Mouse (Mus musculus) embryonic facial prominence, embryonic 14.5 days (tissue): Measurements from ENCODE around the gene Aplf. TPM values are rescaled to one million over a fixed set of nuclear protein-coding genes. Genes with fewer than 3 reads are reported as not detected.
A peak's percentile ranks its signal among the peaks of the same experiment; 100 is the strongest.
"Not testable (repeated sequence)": the region's sequence is repeated elsewhere in the genome, so short reads cannot be mapped to it uniquely, and the experiment has no call there.

Source experiments
- ATAC-seq: fragments of 200-750 bp; cut with Nextera tagmentation; 2 replicates; pipeline ENCODE4 v1.8.0; 2017; ENCODE audit warnings: low read depth, moderate number of reproducible peaks, moderate TSS enrichment
- DNase-seq: peaks from one replicate; pipeline ENCODE4 v3.0.0-alpha.2; 2015; ENCODE audit warnings: low spot score
- H3K27ac ChIP-seq: fragments of 300-500 bp; sonication (generic); replicated peaks from 2 replicates; pipeline ENCODE4 v1.5.1; 2014; ENCODE audit warnings: low read depth, mild to moderate bottlenecking, low read length, moderate library complexity
- H3K27me3 ChIP-seq: fragments of 300-500 bp; sonication (generic); replicated peaks from 2 replicates; pipeline ENCODE4 v1.6.1; 2014; ENCODE audit warnings: low read length; ENCODE audit not compliant: control insufficient read depth, insufficient read depth
- H3K36me3 ChIP-seq: fragments of 300-500 bp; sonication (generic); 2 replicates; pipeline ENCODE4 v1.6.1; 2014; ENCODE audit warnings: low read length, mixed read lengths; ENCODE audit not compliant: control insufficient read depth, insufficient read depth
- H3K4me1 ChIP-seq: fragments of 300-500 bp; sonication (generic); 2 replicates; pipeline ENCODE4 v1.6.1; 2014; ENCODE audit warnings: antibody characterized with exemption, low read length; ENCODE audit not compliant: control insufficient read depth, insufficient read depth
- H3K4me2 ChIP-seq: fragments of 300-500 bp; sonication (generic); 2 replicates; pipeline ENCODE4 v1.6.1; 2014; ENCODE audit warnings: low read depth, mild to moderate bottlenecking, low read length, moderate library complexity, mixed read lengths
- H3K4me3 ChIP-seq: fragments of 300-500 bp; sonication (generic); 2 replicates; pipeline ENCODE4 v1.5.1; 2014; ENCODE audit warnings: low read depth, mild to moderate bottlenecking, low read length
- H3K9ac ChIP-seq: fragments of 300-500 bp; sonication (generic); 2 replicates; pipeline ENCODE4 v1.6.1; 2014; ENCODE audit warnings: low read depth, mild to moderate bottlenecking, low read length, moderate library complexity, mixed read lengths
- H3K9me3 ChIP-seq: fragments of 300-500 bp; sonication (generic); 2 replicates; pipeline ENCODE4 v1.6.1; 2016; ENCODE audit warnings: low read length; ENCODE audit not compliant: control insufficient read depth
- WGBS: fragments of 180-500 bp; shearing (Covaris S2); extraction: QIAGEN DNeasy Blood & Tissue Kit; methylation state at CpG from one replicate; pipeline ENCODE4 v1.1.7; 2014; 5-methylcytosine and 5-hydroxymethylcytosine counted together
- polyA plus RNA-seq: library from polyadenylated mRNA; unstranded; fragments of >200 nt; fragmentation: Nextera tagmentation; extraction: Ambion mirVana; gene quantifications from 2 replicates; pipeline ENCODE4 v1.2.1, GENCODE M21; 2014

The Aplf gene
- polyA plus RNA-seq, 1 experiment from 2014 or later, result 11.8 TPM

DNA sequence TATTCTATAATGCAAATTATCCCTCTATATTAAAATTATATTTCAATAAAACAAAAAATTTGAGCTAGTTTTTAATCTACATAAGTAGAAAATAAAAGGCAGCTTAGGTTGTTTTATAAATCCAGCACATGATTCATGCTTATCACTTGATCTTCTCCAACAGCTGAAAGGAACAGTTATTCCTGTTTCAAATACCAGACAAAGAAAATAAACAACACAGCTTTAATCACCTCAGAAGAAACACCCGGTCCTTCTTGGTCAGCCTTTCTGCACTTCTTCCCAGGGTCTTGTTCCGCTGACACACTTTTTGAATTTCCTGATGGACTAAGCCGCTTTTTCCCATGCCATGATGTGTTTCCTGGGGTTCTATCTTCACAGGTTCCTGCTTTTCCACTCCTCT is 18.5 kb downstream of the Aplf start:
- no peak overlapping the region for H3K9ac ChIP-seq
- no peak overlapping the region for H3K4me3 ChIP-seq
- H3K9me3 ChIP-seq, result no peaks in the 10 kb centered on the region
- 0 out of 2 replicates have a peak overlapping the region, but pooled peaks have one; percentile 5 for H3K27ac ChIP-seq
- H3K4me2 ChIP-seq, result no peak overlapping the region
- 67% methylated on average over 3 of the region's 3 CpGs for WGBS
- no peaks in the 10 kb centered on the region for H3K4me1 ChIP-seq
- ATAC-seq (no peak), DNase-seq (no peak)
- peaks cover 14% of the 10 kb centered on the region for H3K36me3 ChIP-seq
- H3K27me3 ChIP-seq, result no peaks in the 10 kb centered on the region

DNA sequence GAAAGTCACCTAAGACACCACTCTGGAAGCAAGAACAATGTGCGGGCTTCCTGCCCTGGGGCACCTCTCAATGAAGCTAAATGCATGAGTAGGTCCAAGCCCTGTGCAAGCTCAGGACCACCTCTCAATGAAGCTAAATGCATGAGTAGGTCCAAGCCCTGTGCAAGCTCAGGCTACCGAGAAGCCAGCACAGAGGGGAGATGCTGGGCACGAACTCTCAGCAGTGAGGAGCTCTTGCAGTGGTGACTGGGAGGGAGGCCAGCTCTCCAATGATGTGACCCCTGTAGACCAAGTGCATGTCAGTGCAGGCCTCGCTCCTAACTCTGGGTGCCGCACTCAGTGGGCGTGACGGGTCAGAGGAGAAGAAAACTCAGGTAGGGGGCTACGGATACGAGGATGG is 19.3 kb downstream of the Aplf start:
- no peak overlapping the region for H3K4me3 ChIP-seq
- no peaks in the 10 kb centered on the region for H3K27me3 ChIP-seq
- peaks cover 6% of the 10 kb centered on the region for H3K36me3 ChIP-seq
- no peak overlapping the region for H3K9ac ChIP-seq
- ATAC-seq, result no peak
- no peaks in the 10 kb centered on the region for H3K4me1 ChIP-seq
- H3K9me3 ChIP-seq, result no peaks in the 10 kb centered on the region
- no peak overlapping the region for H3K27ac ChIP-seq
- no peak for DNase-seq
- no peak overlapping the region for H3K4me2 ChIP-seq
- WGBS, result 90% methylated on average over 9 of the region's 9 CpGs

DNA sequence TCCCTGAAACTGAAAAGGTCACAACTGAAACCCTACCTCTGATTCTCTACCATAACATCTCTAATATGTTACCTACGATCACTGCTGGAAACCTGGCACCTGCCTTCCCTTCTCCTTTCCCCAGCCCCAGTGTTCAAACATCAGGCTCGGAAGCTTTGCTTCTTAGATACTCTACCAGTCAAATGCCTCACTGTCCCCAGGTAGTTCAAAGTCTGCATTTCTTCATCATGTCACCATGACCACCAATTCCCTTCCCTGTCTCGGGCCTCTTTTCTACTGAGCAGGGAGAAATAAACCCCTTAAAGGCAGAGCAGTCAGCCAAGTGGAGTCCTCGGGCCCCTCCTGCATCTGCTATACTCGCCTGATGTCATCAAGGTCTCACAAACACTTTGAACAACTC is 20.2 kb downstream of the Aplf start:
- 82% methylated on average over 5 of the region's 5 CpGs for WGBS
- DNase-seq, result no peak
- H3K4me1 ChIP-seq, result no peaks in the 10 kb centered on the region
- no peak for ATAC-seq
- H3K4me3 ChIP-seq, result no peak overlapping the region
- H3K4me2 ChIP-seq, result no peak overlapping the region
- H3K27ac ChIP-seq, result no peak overlapping the region
- no peak overlapping the region for H3K9ac ChIP-seq
- H3K27me3 ChIP-seq, result no peaks in the 10 kb centered on the region
- H3K9me3 ChIP-seq, result no peaks in the 10 kb centered on the region
- peaks cover 6% of the 10 kb centered on the region for H3K36me3 ChIP-seq

DNA sequence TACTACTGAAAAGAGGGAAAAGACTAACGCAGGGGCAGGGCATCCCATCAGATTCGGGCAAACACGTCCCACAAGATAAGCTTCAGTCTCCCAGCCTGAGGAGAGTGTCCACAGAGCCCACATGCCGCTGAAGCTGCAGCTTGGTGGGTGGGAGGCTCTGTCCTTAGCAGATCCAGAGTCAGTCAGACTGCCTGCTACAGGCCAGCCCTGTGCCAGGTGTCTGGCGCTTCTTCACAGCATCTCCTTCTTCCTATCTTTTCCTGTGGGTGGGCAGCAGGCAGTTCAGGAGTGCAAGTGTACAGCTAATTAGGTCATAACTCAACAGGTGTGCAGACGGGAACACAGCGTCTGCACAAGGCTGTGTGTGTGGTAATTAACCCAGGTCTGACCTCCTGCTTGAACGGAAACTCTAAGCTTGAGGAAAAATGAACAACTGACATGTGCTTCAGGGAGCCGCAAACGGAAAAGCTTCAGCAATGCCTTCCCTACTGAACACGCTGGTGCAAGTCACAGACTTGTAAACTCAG is 33.8 kb downstream of the Aplf start:
- no peak for ATAC-seq
- H3K9me3 ChIP-seq, result no peaks in the 10 kb centered on the region
- DNase-seq, result peak; percentile 29

DNA sequence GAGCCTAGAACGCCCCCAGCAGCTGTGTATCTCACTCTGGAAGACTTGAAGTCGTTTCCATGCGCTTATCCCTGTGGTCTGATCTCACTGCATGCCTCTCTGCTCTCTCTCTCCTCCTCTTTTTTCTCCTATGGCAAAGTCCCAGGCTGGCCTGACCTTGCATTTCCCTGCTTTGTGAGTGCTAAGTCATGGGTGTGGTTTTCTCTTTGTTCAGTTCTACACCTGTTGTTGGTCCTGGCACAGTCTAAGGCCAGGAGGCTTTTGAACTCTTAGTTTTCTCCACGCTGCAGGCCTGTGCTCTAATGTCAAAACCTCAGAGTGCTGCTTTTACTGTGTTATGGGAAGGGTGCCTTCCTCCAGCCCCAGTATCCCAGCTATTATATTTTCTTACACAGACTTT is 39.8 kb downstream of the Aplf start:
- ATAC-seq (no peak), DNase-seq (no peak)
- Histone ChIP-seq H3K36me3 (0 out of 2 replicates have a peak, but pooled peaks cover 9% of the 10 kb centered on the region), H3K4me2 (no peak overlapping the region), H3K27ac (no peak overlapping the region), H3K9me3 (no peaks in the 10 kb centered on the region), H3K4me1 (no peaks in the 10 kb centered on the region), H3K4me3 (no peak overlapping the region), H3K27me3 (no peaks in the 10 kb centered on the region), H3K9ac (no peak overlapping the region)
- WGBS, result 78% methylated on average over 4 of the region's 4 CpGs

More for the DNA sequence above, 33.8 kb downstream of the Aplf start:
- no peak overlapping the region for H3K4me3 ChIP-seq
- H3K4me1 ChIP-seq, result no peaks in the 10 kb centered on the region
- no peak overlapping the region for H3K9ac ChIP-seq
- 47% methylated on average over 11 of the region's 11 CpGs for WGBS
- no peak overlapping the region for H3K4me2 ChIP-seq
- H3K36me3 ChIP-seq, result 0 out of 2 replicates have a peak, but pooled peaks cover 7% of the 10 kb centered on the region
- no peaks in the 10 kb centered on the region for H3K27me3 ChIP-seq
- H3K27ac ChIP-seq, result no peak overlapping the region

DNA sequence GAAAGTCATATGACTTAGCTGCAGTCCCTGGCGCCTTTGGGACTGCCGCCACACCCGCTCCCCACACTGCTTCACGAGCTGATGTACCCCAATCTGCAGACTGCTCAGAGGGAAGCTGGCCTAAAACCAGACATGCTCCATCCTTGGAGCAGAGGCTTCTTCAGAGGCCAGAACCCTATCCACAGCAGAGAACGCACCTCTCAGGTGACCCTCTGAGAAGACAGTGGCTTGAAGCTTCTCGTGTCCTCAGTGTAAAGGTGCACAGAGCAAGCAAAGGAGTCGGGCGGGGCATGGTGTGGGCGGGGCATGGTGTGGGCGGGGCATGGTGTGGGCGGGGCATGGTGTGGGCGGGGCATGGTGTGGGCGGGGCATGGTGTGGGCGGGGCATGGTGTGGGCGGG is 43.1 kb downstream of the Aplf start:
- ATAC-seq, H3K4me2 ChIP-seq: not testable (repeated sequence)

DNA sequence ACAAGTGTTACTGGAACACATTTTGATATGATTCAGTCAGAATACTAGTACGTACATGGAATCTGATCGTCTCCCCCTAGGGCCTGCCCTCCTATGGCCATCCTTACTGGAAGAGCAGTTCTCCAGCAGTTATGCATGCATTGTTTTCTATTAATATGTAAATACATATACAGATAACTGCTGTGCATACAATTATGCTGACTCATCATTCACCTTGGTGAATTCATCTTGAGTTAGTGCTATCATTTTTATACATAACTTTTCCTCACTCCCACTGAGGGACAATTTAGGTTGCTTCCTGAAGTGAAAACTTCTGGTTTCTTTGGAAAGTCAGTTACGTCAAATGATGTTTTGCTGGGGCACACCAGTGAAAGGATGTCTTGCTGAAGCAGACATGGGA is 48.8 kb downstream of the Aplf start:
- H3K4me1 ChIP-seq, result no peaks in the 10 kb centered on the region
- DNase-seq (no peak), ATAC-seq (no peak)
- no peaks in the 10 kb centered on the region for H3K36me3 ChIP-seq
- no peaks in the 10 kb centered on the region for H3K27me3 ChIP-seq
- no peak overlapping the region for H3K4me2 ChIP-seq
- no peak overlapping the region for H3K4me3 ChIP-seq
- H3K9me3 ChIP-seq, result no peaks in the 10 kb centered on the region
- H3K27ac ChIP-seq, result no peak overlapping the region
- WGBS, result 92% methylated on average over 3 of the region's 3 CpGs
- no peak overlapping the region for H3K9ac ChIP-seq

More for the DNA sequence above, 43.1 kb downstream of the Aplf start:
- not testable (repeated sequence) for H3K27ac ChIP-seq, H3K4me1 ChIP-seq, DNase-seq, H3K9me3 ChIP-seq, H3K36me3 ChIP-seq, H3K27me3 ChIP-seq, H3K4me3 ChIP-seq, H3K9ac ChIP-seq
- 79% methylated on average over 13 of the region's 15 CpGs for WGBS

DNA sequence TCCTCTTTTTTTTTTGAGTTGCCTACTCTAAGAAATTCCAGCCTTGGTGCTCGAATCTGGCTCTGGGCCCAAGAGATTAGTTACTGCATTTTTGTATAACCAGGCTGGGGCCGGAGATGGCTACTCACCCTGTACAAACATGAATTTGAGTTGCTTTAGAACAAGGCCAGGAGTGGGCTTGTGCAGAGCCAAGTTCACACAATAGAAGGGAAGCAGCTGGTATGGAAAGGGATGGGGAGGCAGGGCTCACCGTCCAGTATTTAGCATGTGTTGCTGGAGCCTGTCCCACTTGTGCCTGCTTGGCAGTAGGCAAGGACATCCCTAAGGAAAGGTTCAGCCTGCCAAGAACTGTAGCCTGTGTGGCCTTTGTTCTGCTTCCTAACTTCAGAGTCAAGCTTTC is 50.7 kb downstream of the Aplf start:
- no peaks in the 10 kb centered on the region for H3K27me3 ChIP-seq
- DNase-seq (peak; percentile 86), ATAC-seq (peak; percentile 86)
- WGBS, result 36% methylated on average over 3 of the region's 3 CpGs
- no peaks in the 10 kb centered on the region for H3K36me3 ChIP-seq
- H3K9ac ChIP-seq, result no peak overlapping the region
- no peak overlapping the region for H3K4me2 ChIP-seq
- peak overlapping the region; percentile 50; the same call in 1 of the 2 replicates for H3K27ac ChIP-seq
- no peaks in the 10 kb centered on the region for H3K4me1 ChIP-seq
- no peak overlapping the region for H3K4me3 ChIP-seq
- no peaks in the 10 kb centered on the region for H3K9me3 ChIP-seq

DNA sequence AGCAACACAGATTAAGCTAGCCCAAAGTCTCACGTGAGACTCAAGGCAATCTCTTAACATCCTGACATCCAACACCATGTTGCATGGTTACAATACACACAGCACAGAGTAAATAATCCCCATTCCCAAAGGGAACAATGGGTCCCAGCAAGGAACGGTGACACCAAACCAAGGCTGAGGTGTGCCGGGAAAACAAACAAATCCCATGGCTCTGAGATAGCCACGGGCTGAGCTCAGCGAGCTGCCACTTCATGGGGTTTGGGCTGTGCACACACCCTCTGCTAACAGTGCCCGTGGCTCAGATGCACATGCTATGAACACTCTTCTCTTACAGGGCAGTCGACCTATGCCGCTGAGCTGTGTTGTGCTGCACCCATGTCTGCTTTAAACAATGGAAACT is 54.0 kb downstream of the Aplf start:
- H3K4me1 ChIP-seq, result no peaks in the 10 kb centered on the region
- H3K36me3 ChIP-seq, result no peaks in the 10 kb centered on the region
- no peak for DNase-seq
- no peak for ATAC-seq
- H3K27ac ChIP-seq, result no peak overlapping the region
- no peaks in the 10 kb centered on the region for H3K9me3 ChIP-seq
- H3K27me3 ChIP-seq, result no peaks in the 10 kb centered on the region
- H3K4me3 ChIP-seq, result no peak overlapping the region
- H3K9ac ChIP-seq, result no peak overlapping the region
- H3K4me2 ChIP-seq, result no peak overlapping the region
- WGBS, result 76% methylated on average over 8 of the region's 8 CpGs
